In genomic region chr4:44816584-44816983, GRCm38 (mm10) we compare ENCODE assay signal across 24 mouse cellular contexts.
A peak's percentile ranks its signal among the peaks of the same experiment; 100 is the strongest.
DNase-seq lines count a peak whose midpoint lies in the region; ATAC-seq and TF ChIP-seq lines count a peak whose summit lies in the region.
"Had no signal": no experiment of that assay in that cellular context is flagged by ENCODE, and none has a peak within 500 bp of the region (broad histone marks: within the 10 kb centered on the region; RNA-seq: fewer than 3 reads in every experiment).

No protein-coding gene starts in this region.

- no peaks in the 10 kb centered on the region for H3K9me3 ChIP-seq in kidney, embryonic 15.5 days (replicated peaks)
- H3K9me3 ChIP-seq: embryonic facial prominence, embryonic 13.5 days; forebrain, embryonic 12.5 days; G1E; heart, embryonic 15.5 days; hindbrain, embryonic 13.5 days had no signal

- H3K4me1 ChIP-seq in bone marrow macrophage, adult 2 months (ENCODE audit: control insufficient read depth, insufficient read depth, low read length): peaks cover 10% of the 10 kb centered on the region
- no peaks in the 10 kb centered on the region for H3K4me1 ChIP-seq in kidney, embryonic 15.5 days
- H3K4me1 ChIP-seq: hindbrain, embryonic 13.5 days had no signal

- H3K27ac ChIP-seq in bone marrow macrophage, adult 2 months (ENCODE audit: insufficient read depth, low read depth, low read length): 0 out of 2 replicates have a peak overlapping the region, but pooled peaks have one; percentile 35
- no peak overlapping the region for H3K27ac ChIP-seq in kidney, embryonic 15.5 days
- H3K27ac ChIP-seq: embryonic facial prominence, embryonic 13.5 days; forebrain, embryonic 12.5 days; heart, adult 2 months; heart, embryonic 15.5 days; hindbrain, embryonic 13.5 days; hindbrain, postnatal 0 days had no signal

- TF ChIP-seq POLR2A in bone marrow macrophage, adult 2 months (IDR thresholded peaks at IDR 0.05; ENCODE audit: borderline replicate concordance, low read depth, low read length): no peak

- 55% methylated on average over 7 of the region's 7 CpGs for whole genome bisulfite sequencing in kidney, embryonic 15.5 days

- H3K4me3 ChIP-seq in bone marrow macrophage, adult 2 months (ENCODE audit: insufficient read depth, low read length): no peak overlapping the region
- H3K4me3 ChIP-seq in kidney, embryonic 15.5 days (replicated peaks): no peak overlapping the region
- H3K4me3 ChIP-seq: embryonic facial prominence, embryonic 13.5 days; forebrain, embryonic 12.5 days; heart, adult 2 months; heart, embryonic 15.5 days; hindbrain, embryonic 13.5 days had no signal

- DNase-seq in B cell, adult 2 months: peak; percentile 23 to 24
- no peak for DNase-seq in layer of hippocampus, postnatal 25 days (ENCODE audit: extremely low spot score in 1 of 2, low spot score in 1 of 2)
- DNase-seq in thymus, postnatal 25 days: no peak
- no peak for DNase-seq in yolk sac, embryonic 10.5 days (ENCODE audit: low spot score)
- DNase-seq: adrenal gland, postnatal 36 days; cerebellum, adult 11 months; cerebellum, adult 8-10 months; cerebellum, postnatal 14 days; gastrocnemius, postnatal 10 days; heart, adult 2 months; heart, postnatal 14 days had no signal

- ATAC-seq in megakaryocyte progenitor cell, adult 5-6 weeks (replicated peaks; ENCODE audit: poor library complexity): peak; percentile 41
- ATAC-seq in kidney, embryonic 15.5 days (replicated peaks; ENCODE audit: low FRiP score): no peak
- ATAC-seq: activated CD4-positive, CD25-positive, alpha-beta regulatory T cell, adult 4 months; forebrain, embryonic 16.5 days; hindbrain, postnatal 0 days; Patski had no signal

- no peaks in the 10 kb centered on the region for H3K27me3 ChIP-seq in kidney, embryonic 15.5 days
- H3K27me3 ChIP-seq: embryonic facial prominence, embryonic 13.5 days; forebrain, embryonic 12.5 days; heart, embryonic 15.5 days; hindbrain, embryonic 13.5 days; Patski had no signal

- TF ChIP-seq CTCF in bone marrow macrophage, adult 2 months (IDR thresholded peaks at IDR 0.05; ENCODE audit: low read depth, low read length): no peak

- H3K9ac ChIP-seq in kidney, embryonic 15.5 days: no peak overlapping the region
- H3K9ac ChIP-seq: embryonic facial prominence, embryonic 13.5 days; forebrain, embryonic 12.5 days; heart, embryonic 15.5 days; hindbrain, embryonic 13.5 days had no signal

- no peak overlapping the region for H3K4me2 ChIP-seq in kidney, embryonic 15.5 days
- H3K4me2 ChIP-seq: embryonic facial prominence, embryonic 13.5 days; forebrain, embryonic 12.5 days; heart, embryonic 11.5 days; heart, embryonic 15.5 days; hindbrain, embryonic 13.5 days had no signal

- no peaks in the 10 kb centered on the region for H3K36me3 ChIP-seq in kidney, embryonic 15.5 days
- H3K36me3 ChIP-seq: embryonic facial prominence, embryonic 13.5 days; forebrain, embryonic 12.5 days; heart, embryonic 15.5 days; hindbrain, embryonic 13.5 days had no signal

Comparison
In these comparisons a context has a peak if more than half of its experiments do, and no peak if none do; other contexts are left out.
1. DNase-seq: peak in B cell, adult 2 months (2 of 2); none in layer of hippocampus, postnatal 25 days (0 of 2), thymus, postnatal 25 days (single experiment) and yolk sac, embryonic 10.5 days (single experiment).